Mouse (Mus musculus) left cerebral cortex, postnatal 14 days (tissue): ENCODE measurements around the gene Cdr2. TPM values are rescaled to one million over a fixed set of nuclear protein-coding genes. Genes with fewer than 3 reads are reported as not detected.
A peak's percentile ranks its signal among the peaks of the same experiment; 100 is the strongest.
"Not testable (repeated sequence)": the region's sequence is repeated elsewhere in the genome, so short reads cannot be mapped to it uniquely, and the experiment has no call there.

ENCODE experiments used
- DNase-seq, 2 experiments: peaks; one replicate each; pipeline ENCODE4 v3.0.0; 2021 to 2022; ENCODE audit warnings: low spot score in 2 of 2, mixed read lengths in 1 of 2
- intact Hi-C: fragments of 180-260 bp; cut with DNase I; formaldehyde crosslinking; loops from one replicate; pipeline ENCODE4 v1.15.1; 2025
- long read RNA-seq, 2 experiments: library from polyadenylated mRNA; stranded (forward); transcript quantifications; one replicate each; pipeline ENCODE4 v2.0.0; 2021
- total RNA-seq, 2 experiments: library from RNA; stranded (reverse); gene quantifications; 2 replicates each; pipeline ENCODE4 v1.2.3; 2021

Cdr2 gene
- 1 to 10 TPM; 4.6 to 4.7 TPM for total RNA-seq
- long read RNA-seq, experiment 1, transcript Cdr2-201 (5 exons, 2,525 nt): major isoform, 6 of 7 reads
- long read RNA-seq, experiment 1, partial matches to known transcripts: 0 of 7 reads
- long read RNA-seq, experiment 1, other reads (novel, unspliced or antisense): 1 of 7 reads
- long read RNA-seq, experiment 2, transcript Cdr2-201 (5 exons, 2,525 nt): major isoform, 8 of 8 reads
- long read RNA-seq, experiment 2, partial matches to known transcripts: 0 of 8 reads
- long read RNA-seq, experiment 2, other reads (novel, unspliced or antisense): 0 of 8 reads

DNA sequence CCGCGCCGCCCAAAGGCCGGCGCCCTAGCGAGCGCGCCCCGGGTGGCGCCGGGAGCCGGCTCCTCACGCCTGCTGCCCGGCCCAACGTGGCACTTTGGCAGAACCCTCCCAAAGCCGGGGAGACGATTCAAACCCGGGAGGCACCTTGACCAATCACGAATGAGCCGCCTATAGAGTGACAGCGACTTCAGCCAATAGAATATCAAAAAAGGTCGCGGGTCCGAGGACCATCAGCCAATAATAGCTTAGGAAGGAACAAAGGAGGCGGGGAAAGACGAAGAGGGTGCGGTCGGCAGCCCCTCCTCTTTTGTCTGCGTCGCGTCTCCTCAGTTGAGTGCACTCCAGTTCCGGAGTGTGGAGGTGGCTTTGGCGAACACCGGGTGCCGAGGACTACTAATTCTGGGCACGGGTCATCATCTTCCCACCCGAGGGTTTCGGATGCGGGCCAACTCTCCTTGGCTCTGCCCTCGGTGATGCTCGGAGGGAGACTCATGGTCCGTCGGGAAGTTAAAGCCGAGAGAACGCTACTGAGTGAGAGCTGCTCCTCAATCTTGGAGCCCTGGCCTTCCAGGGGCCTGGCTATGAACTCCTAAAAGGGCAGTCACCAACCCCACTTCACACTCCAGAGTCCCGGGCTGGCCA lies at the start of gene Cdr2, which contains the start of gene Mfsd13b:
Cdr2 (minus strand) TSS at position 113 of the 642 bp plus-strand sequence.
Mfsd13b (plus strand) TSS at position 310 of the 642 bp plus-strand sequence.
- peak; percentile 96 to 98 for DNase-seq
- intact Hi-C loops: loop anchor here (5.0 kb wide), 1 partner anchor 50 kb away; the partner anchor contains the start of gene Mettl9

- intact Hi-C loops: loop anchor here (5.0 to 10.0 kb wide), 2 partner anchors 48 to 195 kb away; partner anchors contain the start of genes Cdr2 and Mfsd13b
- DNase-seq: not testable (repeated sequence)
Measured at GRCm38 (mm10) chr7:121029947-121030346, 47.8 kb upstream of the Cdr2 start.

DNA sequence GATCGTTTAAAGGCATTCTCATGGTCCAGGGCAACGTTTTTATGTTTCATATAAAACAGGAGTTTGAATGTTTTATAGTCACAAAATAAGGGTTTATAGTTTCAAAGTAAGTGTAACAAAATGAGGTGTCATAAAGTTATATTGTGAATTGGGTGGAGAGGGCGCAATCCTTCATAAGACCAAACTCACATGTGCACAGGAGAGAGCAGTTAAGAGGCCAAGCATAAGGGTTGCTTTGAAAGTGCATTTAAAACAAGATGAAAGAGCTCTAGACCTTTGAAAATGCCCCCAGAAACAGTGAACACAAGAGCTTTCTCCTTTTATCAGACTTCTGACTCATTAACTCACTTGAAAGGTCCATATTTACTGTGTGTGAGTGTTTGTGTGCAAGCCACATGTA lies 44.2 kb upstream of the Cdr2 start:
- DNase-seq: no peak
- intact Hi-C loops: no loop called here

DNA sequence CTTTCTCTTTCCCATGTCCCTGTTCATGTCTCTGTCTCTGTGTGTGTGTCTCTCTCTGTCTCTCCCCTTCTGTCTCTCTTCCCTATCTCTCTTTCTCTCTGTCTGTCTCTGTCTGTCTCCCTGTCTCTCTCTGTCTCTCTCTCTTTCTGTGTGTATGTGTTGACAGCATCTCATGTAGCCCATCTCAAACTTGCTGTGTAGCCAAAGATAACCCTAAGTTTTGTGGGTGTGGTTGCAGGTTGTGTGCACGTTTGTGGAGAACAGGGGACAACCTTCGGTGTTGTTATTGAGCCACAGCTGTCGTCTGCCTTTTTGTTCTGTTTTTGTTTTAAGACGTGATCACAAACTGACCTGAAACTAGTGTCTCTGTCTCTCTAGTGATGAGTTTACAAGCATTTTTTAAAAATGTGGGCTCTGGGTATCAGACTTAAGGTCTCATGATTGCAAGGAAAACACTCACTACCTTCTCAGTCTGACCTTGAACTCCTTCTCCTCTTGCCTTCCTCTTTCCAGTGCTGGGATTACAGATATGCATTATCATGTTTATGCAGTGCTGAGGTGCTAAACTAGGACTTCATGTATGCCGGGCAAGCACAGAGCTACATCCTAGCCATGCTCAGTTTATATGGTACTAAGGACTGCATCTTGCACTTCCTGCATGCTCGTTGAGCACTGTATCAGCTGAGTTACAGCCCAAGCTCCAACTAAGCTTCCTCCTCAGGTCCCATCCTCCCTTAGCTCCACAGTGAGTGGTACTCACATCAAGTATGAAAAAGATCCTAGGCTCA lies 43.3 kb upstream of the Cdr2 start:
- intact Hi-C loops: no loop called here

GRCm38 (mm10) chr7:121020277-121020676 lies 38.2 kb upstream of the Cdr2 start:
- intact Hi-C loops: no loop called here
- peak; percentile 7 to 14 for DNase-seq

More for the DNA sequence above, 43.3 kb upstream of the Cdr2 start:
- no peak for DNase-seq

GRCm38 (mm10) chr7:121018778-121019177 lies 36.7 kb upstream of the Cdr2 start:
- DNase-seq: no peak
- intact Hi-C loops: no loop called here

DNA sequence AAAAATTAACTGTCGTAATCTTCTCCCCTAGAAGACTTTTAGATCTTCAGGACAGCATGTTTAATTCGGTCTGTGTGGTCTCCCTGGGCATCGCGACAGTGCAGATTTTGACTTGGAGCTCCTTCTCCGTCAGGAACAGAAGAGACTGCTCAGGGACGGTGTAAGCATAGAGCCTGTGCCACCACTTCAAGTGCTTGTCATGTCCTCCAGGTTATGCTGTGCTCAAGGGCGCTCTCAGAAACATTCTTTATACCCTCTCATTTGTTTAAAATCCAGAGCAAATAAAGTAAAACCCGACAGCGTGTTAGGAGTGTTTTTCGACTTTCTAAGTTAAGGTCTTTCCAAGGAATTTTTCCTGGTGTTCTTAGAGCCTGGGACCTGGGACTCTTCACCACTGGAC lies 32.4 kb upstream of the Cdr2 start:
- intact Hi-C loops: no loop called here
- no peak for DNase-seq

GRCm38 (mm10) chr7:121011794-121012689 lies 29.9 kb upstream of the Cdr2 start:
- no peak for DNase-seq
- intact Hi-C loops: no loop called here

GRCm38 (mm10) chr7:121003793-121004418 lies 21.8 kb upstream of the Cdr2 start:
- no peak for DNase-seq
- intact Hi-C loops: no loop called here

DNA sequence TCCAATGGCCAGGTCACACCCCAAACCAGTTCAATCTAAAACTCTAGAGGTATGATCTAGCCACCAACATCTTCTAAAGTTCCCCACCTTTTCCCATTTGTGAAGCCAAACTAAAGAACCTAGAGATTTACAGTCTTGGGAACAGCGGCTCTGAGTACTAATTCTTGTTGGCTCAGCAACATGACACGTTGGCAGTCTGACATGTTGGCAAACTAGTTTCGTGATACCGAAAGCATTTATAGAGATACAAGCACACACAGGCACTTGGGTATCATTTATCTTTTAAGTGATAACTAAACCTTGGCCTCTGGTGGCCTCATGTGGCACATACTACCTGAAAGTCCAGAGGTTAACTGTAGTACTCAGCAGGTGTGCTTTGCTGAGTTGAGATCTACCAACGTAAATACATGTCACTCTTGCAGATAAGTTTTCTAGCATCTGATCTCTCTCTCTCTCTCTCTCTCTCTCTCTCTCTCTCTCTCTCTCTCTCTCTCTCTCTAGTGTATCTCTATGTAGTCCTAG lies 20.4 kb upstream of the Cdr2 start:
- intact Hi-C loops: no loop called here
- no peak for DNase-seq

DNA sequence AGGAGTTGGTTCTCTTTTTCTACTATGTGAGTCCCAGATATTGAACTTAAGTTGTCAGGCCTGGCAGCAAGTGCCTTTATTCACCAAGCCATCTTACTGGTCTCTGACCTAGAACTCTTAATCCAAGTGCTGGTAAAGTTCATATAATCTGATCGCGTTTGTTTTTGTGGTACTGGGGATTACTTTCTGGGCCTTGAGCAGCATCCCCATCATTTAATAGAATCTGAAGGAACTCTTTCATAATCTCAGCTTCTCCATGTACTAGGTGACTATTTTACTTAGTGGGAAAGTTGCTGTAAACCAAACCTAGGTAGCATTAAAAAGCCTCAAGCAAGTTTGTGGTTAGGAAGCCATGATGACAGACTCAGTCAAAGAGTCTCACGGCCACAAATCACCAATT lies 19.8 kb upstream of the Cdr2 start:
- DNase-seq: no peak
- intact Hi-C loops: no loop called here

GRCm38 (mm10) chr7:121000065-121000822 lies 18.1 kb upstream of the Cdr2 start:
- intact Hi-C loops: no loop called here
- no peak for DNase-seq

DNA sequence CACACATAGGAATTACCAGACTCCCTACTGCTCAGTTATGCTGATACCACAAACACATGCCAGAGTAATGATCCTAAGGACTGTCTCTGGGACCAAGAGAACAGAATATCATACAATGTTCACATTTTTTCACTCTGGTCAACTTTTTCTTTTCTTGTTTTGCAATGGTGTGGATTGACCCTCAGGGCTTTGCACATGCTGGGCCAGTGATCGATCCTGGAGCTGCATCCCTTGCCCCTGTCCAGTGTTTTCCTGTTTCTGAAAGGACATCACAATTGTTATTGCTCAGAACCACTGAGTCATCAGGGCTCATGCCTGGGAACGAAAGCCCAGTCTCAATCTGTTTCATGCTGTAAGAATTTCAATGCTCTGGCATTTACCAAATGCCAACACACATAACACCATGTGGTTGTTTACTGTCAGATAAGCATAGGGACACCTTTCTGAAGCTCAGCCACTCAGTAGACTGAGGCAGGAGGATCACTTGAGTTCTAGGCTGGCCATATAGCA lies 17.0 kb upstream of the Cdr2 start:
- no peak for DNase-seq
- intact Hi-C loops: no loop called here

DNA sequence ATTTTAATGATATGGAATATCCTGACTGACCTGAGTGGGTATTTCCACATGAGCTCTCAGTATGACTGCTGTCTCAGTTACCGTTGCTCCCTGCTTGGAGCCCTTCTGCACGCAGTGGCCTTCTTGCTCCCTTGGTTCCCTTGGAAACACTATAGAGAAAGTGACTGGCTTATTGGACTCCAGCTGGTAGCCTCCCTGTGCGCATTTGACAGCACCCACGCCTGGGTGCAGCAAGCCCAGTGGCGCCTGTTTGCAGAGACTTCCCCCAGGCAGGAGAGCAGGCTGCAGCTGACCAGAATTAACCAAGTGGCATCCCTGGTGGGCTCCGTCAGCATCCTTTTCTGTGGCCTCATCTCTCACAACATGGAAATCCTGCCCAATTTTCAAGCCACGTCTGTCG lies 9.1 kb upstream of the Cdr2 start:
- no peak for DNase-seq
- intact Hi-C loops: no loop called here

- intact Hi-C loops: loop anchor here (5.0 kb wide), 1 partner anchor 49 kb away; the partner anchor contains the start of gene Mettl9
Measured at GRCm38 (mm10) chr7:120982968-120983367, 856 bp upstream of the Cdr2 start.

DNA sequence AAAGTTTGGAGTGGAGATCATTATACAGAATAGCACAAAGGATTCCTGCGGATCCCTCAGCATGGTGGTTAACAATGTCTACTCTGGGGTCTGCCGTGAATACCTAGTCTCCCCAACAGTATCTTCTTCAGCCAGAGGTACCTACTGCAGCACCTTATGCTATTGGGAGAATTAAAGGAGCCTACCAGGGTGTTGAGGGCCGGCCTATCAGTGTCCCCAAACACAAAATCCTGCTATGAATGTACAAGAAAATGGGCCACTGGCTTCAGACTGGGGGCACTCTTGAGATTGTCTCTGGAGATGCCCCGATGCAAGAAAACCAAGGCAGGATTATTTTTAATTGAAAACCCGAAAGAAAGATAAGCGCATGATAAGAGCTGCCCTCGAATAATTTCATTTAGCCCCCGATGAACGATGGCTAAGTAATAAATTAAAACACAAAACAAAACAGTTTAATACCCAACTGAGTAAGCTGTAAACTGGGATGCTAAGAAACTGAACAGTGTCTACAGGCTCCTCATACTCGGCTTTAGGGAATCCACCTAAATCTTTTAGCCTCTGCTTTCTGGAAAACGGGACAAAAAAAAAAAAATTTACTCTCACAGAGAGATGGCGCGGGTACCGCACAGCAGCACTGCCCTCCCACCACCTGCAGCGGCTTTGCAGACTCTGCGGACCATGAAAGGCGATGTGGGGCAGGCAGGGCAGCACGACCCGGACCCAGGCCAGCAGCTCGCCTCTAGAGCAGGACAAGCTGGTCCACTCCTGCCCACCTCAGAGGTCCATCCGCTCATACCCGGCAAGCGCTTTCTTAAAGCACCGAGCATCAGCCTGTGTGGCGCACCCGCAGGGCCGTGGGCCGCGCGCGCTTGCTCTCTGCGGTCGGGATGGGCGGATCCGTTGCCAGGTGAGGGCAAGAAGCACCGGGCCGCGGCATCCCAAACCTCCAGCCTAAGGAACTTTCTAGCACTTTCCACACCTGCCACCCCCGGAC lies 884 bp downstream of the Cdr2 start:
- intact Hi-C loops: loop anchor here (5.0 kb wide), 1 partner anchor 51 kb away; the partner anchor contains the start of gene Mettl9
- DNase-seq: peak in 1 of 2 experiments; percentile 19

More at GRCm38 (mm10) chr7:120982968-120983367, 856 bp upstream of the Cdr2 start:
- DNase-seq: no peak
